Mouse (Mus musculus) thymus, adult 2 months (tissue): ENCODE results near the gene Laptm4a.

ENCODE experiments used
- CTCF ChIP-seq: fragments of 200-500 bp; IDR thresholded peaks from 2 replicates; pipeline ENCODE4 v1.5.1; 2012; ENCODE audit warnings: mild to moderate bottlenecking, control low read depth, low read length, moderate library complexity, borderline replicate concordance; ENCODE audit not compliant: control insufficient read depth, poor library complexity, insufficient read depth; ENCODE audit errors: extremely low read depth
- POLR2A ChIP-seq: fragments of 200-500 bp; IDR thresholded peaks from 2 replicates; pipeline ENCODE4 v1.6.1; 2012; ENCODE audit warnings: mild to moderate bottlenecking, low read length, control low read depth, moderate library complexity; ENCODE audit not compliant: control insufficient read depth, poor library complexity, insufficient read depth; ENCODE audit errors: extremely low read depth

DNA sequence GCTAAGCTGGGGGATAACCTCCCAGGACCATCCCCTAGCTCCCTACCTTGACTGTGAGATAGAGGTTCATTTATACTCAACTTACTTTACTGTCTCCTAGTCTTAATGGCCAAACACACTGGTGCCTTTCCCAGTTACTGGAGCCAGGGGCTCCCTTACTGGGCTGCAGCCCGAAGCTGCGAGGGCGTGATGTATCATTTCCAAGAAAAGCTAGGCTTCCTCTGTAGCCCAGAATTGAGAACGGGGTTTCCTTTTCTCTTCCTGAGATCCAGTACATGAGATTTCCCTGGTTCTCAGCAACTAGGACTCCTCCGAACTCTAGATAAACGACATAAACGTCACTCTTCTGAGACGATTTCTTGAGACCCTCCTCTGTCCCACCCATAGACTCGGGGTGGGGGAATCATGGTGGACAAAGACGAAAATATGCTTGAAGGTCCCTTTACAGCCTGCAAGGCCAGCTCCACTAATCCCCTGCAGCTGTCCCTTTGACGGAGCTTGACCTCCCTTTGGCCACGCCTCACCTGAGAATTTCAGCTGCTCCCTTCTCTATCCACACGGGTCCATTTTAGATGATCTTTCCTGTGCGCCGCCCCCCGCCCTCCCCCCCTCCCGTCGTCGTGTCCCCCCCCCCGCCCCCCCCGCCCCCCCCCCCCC, 28.5 kb upstream of the Laptm4a start:
- no peak for TF ChIP-seq POLR2A
- no peak for TF ChIP-seq CTCF
